Mouse (Mus musculus): ENCODE measurements around the gene Ppie.
"Not testable (repeated sequence)": the region's sequence is repeated elsewhere in the genome, so short reads cannot be mapped to it uniquely, and the experiment has no call there.

The Ppie gene

GRCm38 (mm10) chr4:123112216-123112764, 27.5 kb downstream of the Ppie start:
- no peak for DNase-seq

GRCm38 (mm10) chr4:123111275-123111983, 28.3 kb downstream of the Ppie start:
- not testable (repeated sequence) for DNase-seq

- DNase-seq = no peak
These were observed 29.0 kb downstream of the Ppie start for GRCm38 (mm10) chr4:123110751-123111150.

- no peak for DNase-seq
These were observed 31.7 kb downstream of the Ppie start for GRCm38 (mm10) chr4:123108056-123108455.

GRCm38 (mm10) chr4:123106864-123107263, 32.9 kb downstream of the Ppie start:
- no peak for DNase-seq

GRCm38 (mm10) chr4:123105929-123106328, 33.8 kb downstream of the Ppie start:
- DNase-seq = not testable (repeated sequence)

GRCm38 (mm10) chr4:123105451-123105790, 34.3 kb downstream of the Ppie start:
- DNase-seq = no peak

- DNase-seq = peak; percentile 50 to 54
These were observed 34.9 kb downstream of the Ppie start, which contains the start of gene Bmp8b for GRCm38 (mm10) chr4:123104651-123105450. Gene Bmp8b (plus strand): TSS chr4:123105165.

- DNase-seq = no peak
These were observed 45.9 kb downstream of the Ppie start for GRCm38 (mm10) chr4:123093869-123094268.

- DNase-seq = no peak
These were observed 46.5 kb downstream of the Ppie start for GRCm38 (mm10) chr4:123093064-123093776.

GRCm38 (mm10) chr4:123092621-123093020, 47.1 kb downstream of the Ppie start:
- DNase-seq = no peak

- no peak for DNase-seq
These were observed 53.4 kb downstream of the Ppie start for GRCm38 (mm10) chr4:123086381-123086780.

GRCm38 (mm10) chr4:123085290-123085689, 54.5 kb downstream of the Ppie start:
- DNase-seq = no peak

- no peak for DNase-seq
These were observed 56.3 kb downstream of the Ppie start for GRCm38 (mm10) chr4:123083323-123083902.

- peak; percentile 79 to 80 for DNase-seq
These were observed 57.2 kb downstream of the Ppie start for GRCm38 (mm10) chr4:123082283-123083163.

GRCm38 (mm10) chr4:123080791-123081190, 59.0 kb downstream of the Ppie start:
- peak; percentile 55 to 57 for DNase-seq

- no peak for DNase-seq
These were observed 61.5 kb downstream of the Ppie start for GRCm38 (mm10) chr4:123078231-123078630.
